Mouse (Mus musculus) monocyte, adult 2 months (primary cell): ENCODE results near the gene Ptpdc1.

Experiments
- DNase-seq, 2 experiments: peaks; one replicate each; pipeline ENCODE4 v3.0.0; 2022; ENCODE audit warnings: low spot score in 2 of 2, low read depth in 1 of 2

The Ptpdc1 gene

GRCm38 (mm10) chr13:48625433-48626184 is at the start of gene Ptpdc1:
Gene Ptpdc1 (minus strand): TSS chr13:48625664.
- peak; percentile 86 to 93 for DNase-seq

GRCm38 (mm10) chr13:48674609-48675008 is 49.1 kb upstream of the Ptpdc1 start:
- DNase-seq, result no peak

DNA sequence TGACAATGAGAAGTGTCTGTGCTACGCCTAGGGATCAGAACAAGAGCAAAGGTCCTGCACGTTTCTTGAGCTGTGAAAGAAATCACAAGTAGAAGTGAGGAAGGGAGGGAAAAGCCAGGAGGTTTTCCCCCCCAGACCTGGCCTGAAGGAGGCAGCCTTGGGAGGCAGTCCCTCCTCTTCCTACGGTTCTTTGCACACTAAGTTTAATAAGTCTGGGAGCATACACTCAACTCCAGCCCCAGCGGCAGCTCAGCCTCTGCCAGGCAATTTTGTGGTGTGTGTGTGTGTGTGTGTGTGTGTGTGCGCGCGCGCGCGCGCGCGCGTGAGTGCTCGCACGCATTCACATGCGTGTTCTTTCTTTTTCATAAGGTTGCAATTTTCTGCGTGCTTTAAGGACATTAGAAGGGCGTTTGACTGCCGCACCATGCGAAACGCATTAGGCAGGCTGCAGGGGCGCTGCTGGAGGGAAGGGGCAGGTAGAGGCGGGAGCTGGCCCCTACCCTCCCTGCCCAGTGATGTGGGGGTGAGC is 46.9 kb upstream of the Ptpdc1 start:
- DNase-seq, result no peak

- DNase-seq, result no peak
Observed at GRCm38 (mm10) chr13:48668976-48669534, 43.6 kb upstream of the Ptpdc1 start.

DNA sequence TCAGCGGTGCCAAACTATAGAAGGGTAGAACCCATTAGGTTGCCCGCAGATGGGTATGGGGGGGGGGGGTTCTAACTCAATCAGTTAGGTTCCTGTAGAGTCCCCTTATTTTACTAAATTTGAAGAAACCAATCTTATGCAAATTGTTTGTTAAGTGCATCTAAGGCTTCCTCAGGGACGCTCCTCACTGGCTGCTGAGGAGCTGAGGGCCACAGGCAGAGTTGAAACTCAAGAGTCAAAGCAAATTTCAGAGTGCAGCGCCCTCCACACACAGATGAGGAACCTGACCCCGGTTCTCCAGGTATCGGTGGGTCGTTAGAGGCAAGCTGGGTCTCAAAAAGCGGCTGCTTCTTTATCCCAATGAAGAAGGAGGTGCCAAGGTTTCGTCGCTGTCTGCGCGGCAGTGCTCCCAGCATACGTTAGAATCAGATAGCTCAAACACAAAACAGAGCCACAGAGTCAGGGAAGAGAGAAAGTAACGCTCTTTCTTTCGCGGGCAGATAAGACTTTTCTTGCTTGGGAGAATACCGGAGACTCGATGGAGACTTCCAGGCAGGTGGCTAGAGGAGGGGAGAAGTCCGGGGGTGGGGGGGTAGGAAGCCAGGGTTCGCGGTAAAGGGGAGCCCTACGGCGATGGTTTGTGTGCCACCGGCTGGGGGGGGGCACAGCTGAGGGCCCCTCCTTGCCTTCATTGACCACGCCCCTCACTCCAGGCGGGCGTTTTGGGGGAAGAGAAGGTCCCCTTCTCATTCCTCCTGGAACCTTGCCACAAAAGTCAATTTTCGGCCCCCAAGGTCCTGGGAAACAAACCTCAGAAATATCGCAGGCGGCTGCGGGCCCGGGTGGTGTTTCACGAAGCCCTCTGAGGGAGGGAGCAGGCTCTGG is 42.9 kb upstream of the Ptpdc1 start:
- DNase-seq, result no peak

DNA sequence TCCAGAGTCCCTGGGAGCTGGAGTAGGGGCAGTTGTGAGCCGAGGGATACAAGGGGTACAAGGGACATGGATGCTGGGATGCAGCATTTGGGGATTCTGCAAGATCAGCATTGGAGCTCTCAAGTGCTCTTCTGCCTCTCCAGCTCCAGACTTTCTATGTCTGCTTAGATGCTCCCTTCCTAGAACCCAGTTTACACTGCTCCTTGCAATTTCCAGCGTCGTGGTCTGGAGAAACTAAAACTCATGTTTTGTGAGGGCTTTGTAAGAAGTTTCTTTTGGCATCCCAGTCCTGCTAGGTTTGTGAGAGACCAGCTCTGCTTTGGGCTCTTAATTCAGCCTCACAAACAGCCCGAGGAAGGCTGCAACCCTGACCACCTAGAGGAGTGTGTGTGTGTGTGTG is 42.0 kb upstream of the Ptpdc1 start:
- DNase-seq, result no peak

DNA sequence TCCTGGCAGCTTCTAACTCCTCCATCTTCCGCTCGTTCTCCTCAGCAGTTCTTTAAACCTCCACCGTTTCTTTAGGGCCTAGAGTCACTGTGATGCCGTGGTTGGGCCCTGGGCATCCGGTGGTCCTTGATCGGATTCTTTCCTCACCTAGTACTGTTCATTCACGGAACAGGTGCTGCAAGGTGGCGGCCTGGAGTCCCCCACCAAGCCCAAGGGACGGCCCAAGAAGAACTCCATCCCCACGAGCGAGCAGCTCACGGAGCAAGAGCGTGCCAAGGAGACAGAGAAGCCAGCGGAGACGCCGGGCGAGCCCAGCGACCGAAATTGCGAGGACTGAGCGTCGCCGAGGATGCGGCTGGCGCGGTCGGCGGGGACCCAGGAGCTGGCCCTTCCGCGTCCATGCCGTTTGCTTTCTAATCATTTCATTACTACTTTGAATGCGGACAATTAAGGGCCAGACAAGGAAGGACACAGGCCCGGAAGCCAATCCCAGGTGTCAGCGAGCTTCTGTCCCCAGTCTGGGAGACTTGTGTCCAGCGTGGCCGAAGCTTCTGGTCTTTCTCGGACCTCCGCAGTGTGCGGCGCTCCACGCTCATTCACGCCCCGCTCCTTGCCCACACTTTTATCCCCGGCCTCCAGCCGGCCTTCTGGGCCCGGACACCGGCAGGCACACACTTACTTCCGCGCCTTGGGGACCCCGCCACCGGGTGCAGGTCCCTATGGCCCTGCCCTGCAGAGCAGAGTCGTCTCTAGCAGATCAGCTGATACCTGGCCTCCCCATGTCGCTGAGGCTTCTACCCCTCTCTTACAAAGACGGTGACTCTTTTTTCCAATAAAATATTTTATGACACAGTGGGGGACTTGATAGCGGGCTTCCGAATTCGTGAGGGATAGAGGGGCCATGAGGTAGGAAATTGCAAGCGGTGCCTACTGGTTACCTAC is 40.5 kb upstream of the Ptpdc1 start:
- DNase-seq, result no peak

- no peak for DNase-seq
Observed at GRCm38 (mm10) chr13:48664916-48665655, 39.6 kb upstream of the Ptpdc1 start.

DNA sequence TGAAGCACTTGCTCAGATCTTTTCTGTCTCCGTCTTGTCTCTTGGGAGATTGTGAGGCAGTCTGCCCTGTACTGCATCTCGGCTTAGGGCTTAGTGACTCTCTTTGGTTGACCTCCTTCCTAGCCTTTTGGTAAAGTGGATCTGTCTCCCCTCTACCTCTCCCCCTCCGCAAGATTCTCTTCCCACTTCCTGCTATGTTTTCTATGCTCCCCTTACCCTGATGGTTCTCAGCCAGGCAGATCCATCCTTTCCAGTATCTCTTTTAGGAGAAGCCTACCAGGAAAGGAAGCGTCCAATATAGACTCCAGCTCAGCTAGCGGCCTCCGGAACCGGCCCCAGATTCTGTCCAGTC is 38.5 kb upstream of the Ptpdc1 start:
- DNase-seq, result no peak

DNA sequence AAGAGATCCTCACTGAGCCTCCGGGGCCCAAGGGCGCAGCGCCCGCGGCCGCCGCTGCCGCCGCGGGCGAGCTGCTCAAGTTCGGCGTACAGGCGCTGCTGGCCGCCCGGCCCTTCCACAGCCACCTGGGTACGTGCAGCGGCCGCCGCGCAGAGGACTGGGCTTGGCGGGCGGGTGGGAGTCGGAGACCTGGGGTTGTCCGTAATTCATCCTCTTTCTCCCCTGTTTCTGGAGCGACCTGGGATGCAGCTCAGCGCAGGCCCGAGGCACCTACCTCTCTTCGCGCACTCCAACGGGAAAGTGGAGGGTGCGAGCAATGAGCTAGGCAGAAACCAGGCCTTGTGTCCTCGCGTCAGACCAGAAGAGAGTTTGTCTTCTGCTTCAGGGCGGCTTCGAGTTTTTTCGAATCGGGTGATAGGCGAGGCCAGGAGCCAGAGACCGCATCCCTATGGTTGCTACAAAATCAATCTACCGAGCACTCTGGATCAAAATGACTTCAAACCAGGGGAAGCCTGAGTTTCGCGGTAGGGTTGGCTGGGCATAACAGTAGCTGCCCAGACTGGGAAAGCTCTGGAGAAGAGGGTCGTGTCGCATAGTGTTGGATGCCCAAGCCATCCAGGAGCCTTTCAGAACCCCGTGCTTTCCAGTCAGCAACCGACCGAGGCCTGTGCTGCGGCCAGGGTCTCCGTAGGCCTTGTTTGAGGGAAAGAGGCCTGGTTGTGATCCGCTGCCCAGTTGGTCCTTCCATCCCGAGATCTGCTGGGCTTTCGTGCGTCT is 37.9 kb upstream of the Ptpdc1 start:
- DNase-seq, result no peak

DNA sequence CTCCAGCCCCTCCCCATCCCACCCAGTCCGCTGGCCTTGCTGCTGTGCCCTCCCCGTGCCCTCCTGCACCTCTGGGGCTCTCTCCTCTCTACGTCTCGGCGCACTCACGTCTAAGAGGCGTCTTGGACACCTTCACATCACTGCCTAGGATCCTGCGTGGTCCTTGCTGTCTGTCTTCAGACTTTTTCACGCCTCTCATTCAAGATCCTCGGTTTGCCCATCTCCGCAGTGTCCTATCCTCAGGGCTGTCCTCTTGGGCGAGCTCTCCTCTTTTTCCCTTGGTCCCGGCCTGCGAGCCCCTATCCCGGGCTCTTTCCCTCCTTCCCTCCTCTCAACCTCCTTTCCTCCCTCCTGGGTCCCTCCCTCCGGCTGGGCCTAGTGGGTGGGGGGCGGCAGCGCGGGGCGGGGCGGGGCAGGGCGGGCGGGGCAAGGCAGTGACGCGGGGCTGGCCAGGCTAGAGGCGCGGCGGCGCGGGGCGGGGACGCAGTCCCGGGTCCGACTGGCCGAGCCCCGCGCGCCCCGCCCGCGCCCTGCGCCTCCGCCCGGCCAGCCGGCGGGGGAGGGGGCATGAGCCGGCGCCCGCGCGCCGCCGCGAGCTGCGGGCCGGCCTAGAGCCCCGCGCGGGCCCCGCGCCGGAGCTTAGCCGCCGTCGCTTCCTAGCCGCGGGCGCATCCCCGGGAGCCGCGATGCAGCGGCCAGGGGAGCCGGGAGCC is 37.1 kb upstream of the Ptpdc1 start, which contains the start of gene Barx1:
Gene Barx1, plus strand, starts transcription at position 568 of the 713 bp plus-strand sequence.
- no peak for DNase-seq

DNA sequence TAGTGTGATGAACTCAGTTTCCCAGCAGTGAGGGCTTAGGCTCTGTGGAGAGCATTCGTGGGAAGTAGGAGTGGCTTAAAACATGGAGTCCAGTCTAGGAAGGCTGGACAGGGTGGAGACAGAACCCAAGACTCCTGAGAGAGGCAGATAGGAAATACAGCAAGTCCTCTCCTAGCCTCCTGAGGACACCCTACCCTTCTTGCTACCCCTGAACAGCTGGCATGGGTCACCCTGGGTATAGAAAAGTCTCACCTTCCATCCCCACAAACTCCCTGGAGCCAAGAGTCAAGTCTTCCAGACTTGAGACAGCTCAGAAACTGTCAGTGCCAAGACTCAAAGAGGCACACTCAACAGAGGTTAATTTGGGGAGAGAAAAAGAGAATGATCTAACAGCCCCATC is 36.1 kb upstream of the Ptpdc1 start:
- no peak for DNase-seq

DNA sequence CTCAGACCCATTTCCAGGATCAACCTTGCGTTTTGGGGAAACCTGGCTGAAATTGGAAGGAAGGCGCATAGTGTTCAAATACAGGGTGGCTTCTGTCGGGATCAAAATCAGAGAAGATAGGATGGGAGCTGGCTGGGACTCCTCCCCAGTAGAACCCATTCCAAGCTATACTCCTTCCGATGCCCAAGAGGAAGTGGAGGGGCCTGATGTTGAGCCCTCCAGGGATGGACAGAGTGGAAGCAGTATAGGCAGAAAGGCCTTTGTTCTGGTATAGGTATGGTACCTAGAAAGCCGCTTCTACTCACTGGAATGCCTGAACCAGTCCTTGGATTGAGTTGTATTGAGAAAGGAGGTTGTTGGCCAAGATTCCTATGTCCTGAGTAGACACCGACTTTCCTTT is 35.3 kb upstream of the Ptpdc1 start:
- DNase-seq, result no peak

DNA sequence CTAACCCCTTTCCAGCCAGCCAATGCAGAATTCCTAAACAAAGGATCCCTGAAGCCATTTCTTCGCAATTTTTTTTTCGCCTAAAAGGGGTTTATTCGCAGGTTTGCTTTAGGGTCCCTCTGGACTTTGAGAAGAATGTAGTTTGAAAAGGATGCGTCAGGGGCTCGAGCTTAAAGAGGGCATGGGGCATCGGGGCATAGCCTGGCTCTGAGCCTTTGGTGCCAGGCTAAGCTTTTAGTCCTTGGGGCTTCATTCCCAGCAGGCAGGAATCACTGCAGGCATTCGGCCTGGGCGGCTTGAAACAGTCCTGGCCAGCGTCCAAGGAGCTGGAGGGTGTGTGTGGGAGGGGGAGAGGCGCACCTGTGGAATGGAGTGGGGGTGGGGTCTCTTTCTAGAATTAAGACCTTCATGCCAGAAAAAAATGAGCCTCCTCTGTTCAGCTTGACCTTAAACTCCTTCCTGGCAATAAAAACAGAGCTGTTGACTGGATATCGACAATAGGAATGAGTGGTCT is 34.8 kb upstream of the Ptpdc1 start:
- no peak for DNase-seq

DNA sequence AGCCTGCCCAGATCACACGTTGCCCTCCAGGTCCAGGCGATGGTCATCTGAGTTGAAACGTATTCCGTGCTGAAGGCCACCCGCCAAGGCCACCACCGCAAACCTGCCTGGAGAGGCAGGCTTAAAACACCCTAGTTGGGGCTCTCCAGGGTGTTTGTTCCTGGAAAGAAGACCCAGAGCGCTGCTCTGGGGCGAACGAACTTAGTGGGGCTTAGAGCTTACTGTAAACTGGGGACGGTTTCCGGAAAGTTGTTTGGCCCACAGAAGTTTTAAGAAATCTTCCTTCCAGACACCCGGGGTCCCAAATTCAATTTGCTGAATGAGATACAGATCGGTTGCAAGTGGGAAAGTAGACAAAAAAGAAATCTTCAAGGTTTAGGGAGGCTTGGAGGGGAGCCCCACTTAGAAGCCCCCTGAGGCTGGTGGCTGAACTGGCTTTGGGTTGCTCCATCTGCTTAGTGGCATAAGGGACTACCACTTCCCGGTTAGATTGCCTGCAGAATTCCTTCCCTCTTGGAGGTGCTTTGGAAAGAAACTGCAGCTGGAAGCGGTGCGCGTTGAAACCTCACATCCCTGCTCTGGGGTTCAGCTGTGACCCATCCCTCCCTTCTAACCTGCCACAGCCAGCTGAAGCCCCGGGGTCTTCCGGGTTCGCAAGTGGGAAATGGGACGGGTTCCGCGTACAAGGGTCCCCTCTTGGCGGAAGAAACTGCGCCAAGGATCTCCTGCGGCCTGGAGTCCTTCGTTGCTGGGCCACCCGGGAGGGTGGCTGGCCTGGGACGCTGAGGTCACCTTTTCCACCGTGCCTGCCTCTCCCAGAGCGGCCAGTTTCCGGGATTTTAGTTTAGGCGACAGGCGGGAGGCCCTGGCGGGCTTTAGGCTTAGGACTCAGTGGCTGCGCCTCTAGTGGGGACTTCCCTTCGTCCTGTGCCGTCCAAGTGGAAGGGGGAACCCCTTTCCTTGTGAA is 34.1 kb upstream of the Ptpdc1 start:
- no peak for DNase-seq

DNA sequence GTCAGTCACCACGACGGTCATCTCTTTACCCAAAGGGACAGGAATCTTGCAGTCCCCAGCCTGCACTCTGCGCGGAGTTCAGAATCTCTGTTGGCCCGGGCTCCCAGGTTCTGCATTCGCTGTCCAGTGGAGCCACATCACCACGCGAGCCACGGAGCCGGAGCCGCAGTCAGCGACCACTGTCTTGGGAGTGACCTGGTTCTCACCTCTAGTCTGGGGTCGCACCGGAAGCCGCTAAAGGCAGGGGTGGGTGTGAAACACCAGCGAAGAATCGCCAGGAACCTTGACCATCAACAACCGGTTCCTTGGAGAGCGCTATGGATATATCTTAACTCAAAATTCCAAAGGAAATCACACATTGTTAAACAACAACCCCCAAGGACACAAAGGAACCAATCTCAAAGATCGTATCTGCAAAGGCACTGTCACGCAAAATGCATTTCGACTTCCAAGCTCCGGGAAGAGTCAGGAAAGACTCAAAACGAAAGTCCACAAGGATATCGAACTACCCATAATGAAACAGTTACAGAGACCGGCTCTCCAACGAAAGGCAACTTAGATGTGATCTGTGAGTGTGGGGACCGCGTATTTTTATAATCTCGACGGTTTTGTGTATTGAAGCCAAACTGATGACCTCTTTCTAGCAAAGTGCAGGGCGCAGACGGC is 33.3 kb upstream of the Ptpdc1 start:
- no peak for DNase-seq

- no peak for DNase-seq
Observed at GRCm38 (mm10) chr13:48657791-48658190, 32.3 kb upstream of the Ptpdc1 start.
